Mouse (Mus musculus): Measurements from ENCODE around the gene Oas1a. TPM values are rescaled to one million over a fixed set of nuclear protein-coding genes. Genes with fewer than 3 reads are reported as not detected.
"Not testable (repeated sequence)": the region's sequence is repeated elsewhere in the genome, so short reads cannot be mapped to it uniquely, and the experiment has no call there.

Oas1a gene
- total RNA-seq (2021), result 1 to 10 TPM; 1.1 to 1.2 TPM
- long read RNA-seq, experiment 1, result 0 reads
- long read RNA-seq, experiment 2, result 0 reads

DNA sequence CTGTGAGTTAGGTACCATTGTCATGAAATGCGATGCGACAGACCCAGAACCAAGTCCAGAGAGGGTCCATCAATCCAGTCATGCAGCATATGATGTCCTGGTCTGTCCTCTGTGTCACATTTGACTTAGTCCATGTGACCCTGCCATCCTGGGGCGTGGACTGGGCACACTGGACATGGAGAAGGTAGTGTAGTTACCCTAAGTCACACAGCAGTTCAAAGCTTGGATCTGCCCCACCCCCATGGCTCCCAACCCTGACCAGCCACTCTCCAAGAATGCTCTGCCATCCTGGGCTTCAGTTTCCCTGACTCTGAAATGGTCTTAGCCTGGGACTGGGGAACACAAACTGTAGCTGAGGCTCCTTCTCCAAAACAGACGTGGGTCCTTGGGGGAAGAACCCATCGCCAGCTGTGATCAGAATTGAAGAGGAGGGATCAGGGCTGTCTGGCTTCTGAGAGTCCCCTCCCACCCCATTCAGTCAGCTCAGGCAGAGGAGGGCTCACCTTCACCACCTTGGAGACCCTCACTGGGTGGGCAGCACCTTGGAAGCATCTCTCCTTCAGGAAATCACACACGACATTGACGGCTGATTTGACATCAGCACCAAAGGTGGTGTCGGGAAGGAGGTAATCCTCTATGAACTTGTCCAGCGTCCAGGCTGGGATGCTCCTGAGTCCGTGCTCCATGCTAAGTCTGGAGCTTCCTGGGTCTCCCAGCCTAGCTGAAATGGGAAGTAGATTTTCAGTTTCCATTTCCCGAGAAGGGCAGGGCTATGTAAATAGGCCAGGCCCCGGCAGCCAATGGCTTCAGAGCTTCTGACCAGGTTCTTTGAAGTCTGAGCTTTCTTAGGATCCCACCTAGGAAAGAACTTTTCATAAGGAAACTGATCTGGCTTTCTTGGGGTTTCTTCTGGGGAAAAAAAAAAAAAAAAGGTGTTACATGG is at the start of gene Oas1a:
Gene Oas1a, minus strand, starts transcription at position 731 of the 943 bp plus-strand sequence.
- DNase-seq (ENCODE audit: low spot score in 2 of 2), result not testable (repeated sequence)

- DNase-seq (ENCODE audit: low spot score in 2 of 2), result no peak
Measured at GRCm38 (mm10) chr5:120953974-120954373, 46.7 kb upstream of the Oas1a start.

GRCm38 (mm10) chr5:120952242-120952770 is 45.0 kb upstream of the Oas1a start:
- no peak for DNase-seq (ENCODE audit: low spot score in 2 of 2)

DNA sequence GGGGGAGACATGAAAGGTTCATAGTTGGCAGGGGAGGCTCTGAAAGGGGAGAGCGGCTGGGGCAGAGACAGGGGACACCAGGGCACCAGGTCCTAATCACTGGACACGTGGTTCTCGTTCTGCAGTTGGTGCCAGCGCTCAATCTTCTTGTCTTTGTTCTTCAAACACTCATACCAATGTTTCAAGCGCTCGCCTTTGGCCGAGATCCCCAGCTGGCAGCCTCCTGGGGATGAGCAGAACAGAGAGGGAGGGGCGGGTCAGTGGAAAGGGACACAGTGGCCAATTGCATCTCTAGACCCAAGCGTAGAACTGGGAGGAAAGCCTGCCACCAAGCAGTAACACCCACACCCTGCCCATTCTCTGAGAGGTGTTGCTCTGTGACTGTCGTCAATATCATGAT is 34.8 kb upstream of the Oas1a start:
- no peak for DNase-seq (ENCODE audit: low spot score in 2 of 2)

- no peak for DNase-seq (ENCODE audit: low spot score in 2 of 2)
Measured at GRCm38 (mm10) chr5:120938586-120938985, 31.3 kb upstream of the Oas1a start.

DNA sequence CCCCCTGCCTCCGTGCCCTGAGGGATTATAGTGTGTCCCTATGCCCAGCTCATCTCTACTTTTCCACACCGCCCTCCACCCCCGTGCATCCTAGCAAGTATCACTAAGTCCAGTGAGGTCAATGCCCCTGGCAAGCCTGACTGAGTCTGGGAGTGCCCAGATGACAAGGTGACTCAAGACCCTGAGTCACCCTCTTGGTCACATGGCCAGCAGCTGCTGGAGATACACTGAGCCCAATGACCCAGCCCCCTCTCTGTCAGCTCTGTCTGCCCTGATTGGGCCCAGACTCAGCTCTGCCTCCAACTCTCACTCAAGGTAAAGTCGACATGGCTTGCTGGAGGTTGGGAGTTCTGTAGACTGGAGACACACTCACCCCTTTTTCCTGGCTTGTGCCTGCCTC is 30.5 kb upstream of the Oas1a start:
- no peak for DNase-seq (ENCODE audit: low spot score in 2 of 2)

GRCm38 (mm10) chr5:120933966-120934365 is 26.6 kb upstream of the Oas1a start:
- no peak for DNase-seq (ENCODE audit: low spot score in 2 of 2)

DNA sequence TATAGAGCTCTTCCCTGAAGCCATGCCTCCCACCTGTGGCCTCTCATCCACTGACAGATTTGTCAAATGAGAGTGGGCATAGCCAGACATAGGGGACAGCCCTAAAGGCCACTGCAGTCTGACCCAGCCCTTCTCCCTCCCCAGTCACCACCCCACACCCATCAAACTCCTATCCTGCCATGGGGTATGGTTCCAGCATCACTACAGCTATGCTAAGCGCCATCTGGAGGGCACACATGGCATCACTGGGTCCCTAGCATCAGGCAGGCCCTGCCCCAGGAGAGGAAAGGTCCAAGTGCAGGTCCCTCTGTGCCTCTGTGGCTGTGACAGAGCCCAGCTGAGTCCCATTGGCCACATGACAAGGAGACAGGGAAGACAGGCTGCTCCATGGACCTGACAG is 19.7 kb upstream of the Oas1a start:
- DNase-seq (ENCODE audit: low spot score in 2 of 2), result no peak

- not testable (repeated sequence) for DNase-seq (ENCODE audit: low spot score in 2 of 2)
Measured at GRCm38 (mm10) chr5:120926311-120926710, 19.0 kb upstream of the Oas1a start.

DNA sequence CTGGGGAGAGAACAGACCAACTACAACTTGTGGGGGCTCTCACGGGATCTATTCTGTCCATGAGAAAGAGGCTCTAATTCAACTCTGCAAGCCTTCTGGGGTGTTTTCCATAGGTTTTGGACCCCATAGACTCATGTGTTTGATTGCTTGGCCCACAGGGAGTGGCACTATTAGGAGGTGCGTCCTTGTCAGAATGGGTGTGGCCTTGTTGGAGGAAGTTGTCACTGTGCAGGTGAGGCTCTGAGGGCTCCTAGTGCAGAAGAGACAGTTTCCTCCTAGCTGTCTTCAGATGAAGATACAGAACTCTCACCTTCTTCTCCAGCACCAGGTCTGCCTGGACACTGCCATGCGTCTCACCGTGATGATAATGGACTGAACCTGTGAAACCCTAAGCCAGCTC is 17.2 kb upstream of the Oas1a start:
- DNase-seq (ENCODE audit: low spot score in 2 of 2), result not testable (repeated sequence)

- no peak for DNase-seq (ENCODE audit: low spot score in 2 of 2)
Measured at GRCm38 (mm10) chr5:120923969-120924368, 16.6 kb upstream of the Oas1a start.

GRCm38 (mm10) chr5:120920296-120920695 is 13.0 kb upstream of the Oas1a start:
- DNase-seq (ENCODE audit: low spot score in 2 of 2), result no peak

DNA sequence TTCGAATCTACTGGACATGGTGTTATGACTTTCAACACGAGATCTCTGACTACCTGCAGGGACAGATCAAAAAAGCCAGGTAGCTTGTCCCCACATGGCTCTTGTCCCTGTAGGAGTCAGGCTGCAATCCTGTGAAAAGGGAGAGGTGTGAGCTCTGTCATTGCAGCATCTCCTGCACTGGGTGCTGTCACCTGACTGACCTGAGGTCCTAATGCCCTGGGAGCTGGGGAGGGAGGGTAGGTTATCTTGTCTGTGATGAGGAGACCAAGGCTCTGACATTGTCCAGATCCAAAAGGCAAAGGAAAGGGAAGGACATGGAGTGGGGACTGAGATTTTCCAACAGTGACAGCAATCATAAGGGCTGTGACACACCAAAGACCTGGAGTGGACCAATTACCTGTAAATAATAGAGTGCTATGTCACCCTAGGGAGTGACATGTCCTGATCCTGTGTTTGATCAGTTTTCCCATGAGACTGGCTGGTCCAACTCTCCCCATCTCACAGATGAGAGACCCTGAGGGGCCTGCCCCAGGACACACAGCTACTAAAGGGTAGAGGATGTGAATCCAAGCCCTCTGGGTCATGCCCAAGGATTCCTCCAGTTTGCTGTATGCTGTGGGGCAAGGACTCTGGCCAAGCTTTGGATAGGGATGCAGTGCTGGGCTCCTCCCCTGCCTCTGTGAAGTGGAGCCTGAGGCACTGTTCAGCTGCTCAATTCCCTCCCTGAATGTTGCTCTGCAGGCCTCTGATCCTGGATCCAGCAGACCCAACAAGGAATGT is 12.0 kb upstream of the Oas1a start:
- not testable (repeated sequence) for DNase-seq (ENCODE audit: low spot score in 2 of 2)

GRCm38 (mm10) chr5:120914204-120914603 is 6.9 kb upstream of the Oas1a start, which contains the start of gene Oas1d:
TSS of gene Oas1d (plus strand) at chr5:120914536.
- DNase-seq (ENCODE audit: low spot score in 2 of 2), result not testable (repeated sequence)

- no peak for DNase-seq (ENCODE audit: low spot score in 2 of 2)
Measured at GRCm38 (mm10) chr5:120908196-120908920, 1.0 kb upstream of the Oas1a start.

- no peak for DNase-seq (ENCODE audit: low spot score in 2 of 2)
Measured at GRCm38 (mm10) chr5:120902056-120902455, 5.3 kb downstream of the Oas1a start.

DNA sequence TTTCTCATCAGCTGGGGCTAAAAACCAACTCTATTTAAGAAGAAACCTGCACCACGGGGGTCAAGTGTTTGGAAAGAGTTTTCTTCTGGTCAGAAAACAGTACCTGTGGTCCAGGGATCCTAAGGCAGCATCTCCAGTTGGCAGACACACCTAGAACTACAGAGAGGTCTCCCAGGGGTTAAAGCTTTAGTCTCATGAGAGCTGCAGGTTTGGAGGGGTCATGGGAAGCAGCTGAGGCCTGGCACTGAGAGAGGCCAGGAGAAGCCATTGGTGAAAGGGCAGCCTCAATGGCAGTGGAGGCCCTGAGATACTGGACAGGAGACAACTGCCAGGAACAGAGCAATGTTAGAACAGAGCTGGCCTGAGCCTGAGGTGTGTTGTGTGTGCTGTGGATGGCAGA is 6.7 kb downstream of the Oas1a start:
- DNase-seq (ENCODE audit: low spot score in 2 of 2), result no peak

DNA sequence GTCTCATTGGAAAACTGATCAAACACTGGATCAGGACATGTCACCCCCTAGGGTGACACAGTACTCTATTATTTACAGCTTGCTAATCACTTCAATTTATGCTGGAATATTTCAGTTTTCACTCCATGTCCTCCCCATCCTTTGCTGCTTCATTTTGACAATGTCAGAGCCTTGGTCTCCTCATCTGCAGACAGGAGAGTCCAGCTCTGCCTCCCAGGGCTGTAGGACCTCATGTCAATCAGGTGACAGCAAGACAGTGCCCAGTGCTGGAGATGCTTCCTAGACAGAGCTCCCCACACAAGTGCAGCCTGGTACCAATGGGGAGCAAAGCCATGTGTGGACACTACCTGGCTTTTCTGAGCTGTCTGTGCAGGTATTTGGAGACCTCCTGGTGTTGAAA is 8.6 kb downstream of the Oas1a start:
- DNase-seq (ENCODE audit: low spot score in 2 of 2), result no peak

DNA sequence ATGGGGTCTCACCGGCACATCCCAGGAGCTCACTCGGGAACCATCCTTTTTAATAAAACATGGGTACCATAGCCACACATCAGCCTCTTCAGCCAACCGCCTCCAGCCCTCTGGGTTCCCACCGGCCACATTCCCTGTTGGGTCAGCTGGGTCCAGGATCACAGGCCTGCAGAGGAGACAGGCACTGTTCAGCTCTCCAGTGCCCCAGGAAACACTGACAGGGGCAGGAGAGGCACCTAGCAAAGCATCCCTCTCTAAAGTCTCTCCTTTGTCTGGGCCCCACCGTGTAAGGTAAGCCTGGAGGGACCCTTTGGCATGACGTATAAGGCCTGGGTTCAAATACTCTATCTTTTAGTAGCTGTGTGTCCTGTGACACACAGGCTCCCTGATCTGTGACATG is 9.0 kb downstream of the Oas1a start:
- DNase-seq (ENCODE audit: low spot score in 2 of 2), result no peak

- no peak for DNase-seq (ENCODE audit: low spot score in 2 of 2)
Measured at GRCm38 (mm10) chr5:120895231-120895900, 12.0 kb downstream of the Oas1a start.
